Mouse (Mus musculus) heart, embryonic 13.5 days (tissue): ENCODE results near the gene Adgrl1. TPM values are rescaled to one million over a fixed set of nuclear protein-coding genes. Genes with fewer than 3 reads are reported as not detected.
A peak's percentile ranks its signal among the peaks of the same experiment; 100 is the strongest.
"Not testable (repeated sequence)": the region's sequence is repeated elsewhere in the genome, so short reads cannot be mapped to it uniquely, and the experiment has no call there.

Experiments
- ATAC-seq: fragments of 200-750 bp; cut with Nextera tagmentation; 2 replicates; pipeline ENCODE4 v1.8.0; 2017; ENCODE audit warnings: moderate TSS enrichment; ENCODE audit not compliant: insufficient number of reproducible peaks, low FRiP score, low TSS enrichment; ENCODE audit errors: extremely low read depth
- H3K27ac ChIP-seq: fragments of 300-500 bp; sonication (generic); replicated peaks from 2 replicates; pipeline ENCODE4 v1.5.1; 2015; ENCODE audit warnings: moderate library complexity, mild to moderate bottlenecking, inconsistent platforms
- H3K27me3 ChIP-seq: fragments of 300-500 bp; sonication (generic); replicated peaks from 2 replicates; pipeline ENCODE4 v1.6.1; 2015; ENCODE audit warnings: mild to moderate bottlenecking, inconsistent platforms
- H3K36me3 ChIP-seq: fragments of 300-500 bp; sonication (generic); 2 replicates; pipeline ENCODE4 v1.6.1; 2015; ENCODE audit warnings: mild to moderate bottlenecking, inconsistent platforms
- H3K4me1 ChIP-seq: fragments of 300-500 bp; sonication (generic); 2 replicates; pipeline ENCODE4 v1.6.1; 2015; ENCODE audit warnings: inconsistent platforms
- H3K4me2 ChIP-seq: fragments of 300-500 bp; sonication (generic); 2 replicates; pipeline ENCODE4 v1.6.1; 2015; ENCODE audit warnings: inconsistent platforms, mild to moderate bottlenecking, moderate library complexity
- H3K4me3 ChIP-seq: fragments of 300-500 bp; sonication (generic); 2 replicates; pipeline ENCODE4 v1.5.1; 2015; ENCODE audit warnings: moderate library complexity, mild to moderate bottlenecking, inconsistent platforms
- H3K9ac ChIP-seq: fragments of 300-500 bp; sonication (generic); 2 replicates; pipeline ENCODE4 v1.6.1; 2015; ENCODE audit warnings: inconsistent platforms, mild to moderate bottlenecking, moderate library complexity
- H3K9me3 ChIP-seq: fragments of 300-500 bp; sonication (generic); 2 replicates; pipeline ENCODE4 v1.6.1; 2016; ENCODE audit warnings: inconsistent platforms
- WGBS: fragments of 180-500 bp; shearing (Covaris S2); methylation state at CpG from one replicate; pipeline ENCODE4 v1.1.7; 2015; ENCODE audit warnings: mixed read lengths; 5-methylcytosine and 5-hydroxymethylcytosine counted together
- polyA plus RNA-seq: library from polyadenylated mRNA; unstranded; fragments of >200 nt; fragmentation: Nextera tagmentation; extraction: Ambion mirVana; gene quantifications from 2 replicates; pipeline ENCODE4 v1.2.1, GENCODE M21; 2015

The Adgrl1 gene
- polyA plus RNA-seq, 1 experiment from 2014 or later, result 8.7 TPM

DNA sequence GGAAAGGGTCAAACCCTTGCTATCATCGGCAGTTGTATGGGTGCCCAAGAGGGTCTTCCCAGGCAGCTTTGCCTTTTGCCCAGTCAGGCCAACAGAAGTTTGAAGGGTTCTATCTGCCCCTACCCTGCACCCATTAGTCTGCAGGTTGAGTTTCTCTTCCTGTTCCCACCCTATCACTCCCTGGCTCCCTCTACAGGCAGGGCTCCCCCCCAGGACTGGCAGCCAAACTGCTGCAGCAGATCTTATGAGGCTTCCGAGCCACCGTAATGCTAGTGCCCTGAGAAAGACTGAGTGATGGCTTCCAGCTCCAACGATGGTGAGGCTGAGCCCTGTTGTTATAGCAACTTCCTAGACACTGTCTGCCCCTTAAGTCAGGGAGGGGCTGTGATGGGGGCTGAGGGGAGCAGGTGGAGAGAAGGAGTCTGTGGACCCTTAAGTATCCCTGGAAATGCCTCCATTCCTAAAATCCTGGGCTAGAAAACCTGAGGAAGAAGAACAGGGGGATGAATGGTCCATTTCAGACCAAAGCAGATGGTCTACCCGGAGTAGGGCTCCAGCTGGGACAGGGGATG, 77.0 kb downstream of the Adgrl1 start:
- WGBS, result 80% methylated on average over 5 of the region's 5 CpGs
- Histone ChIP-seq H3K27me3 (no peaks in the 10 kb centered on the region), H3K4me3 (no peak overlapping the region), H3K9ac (peak overlapping the region; percentile 69; the same call in 1 of the 2 replicates), H3K4me2 (peak overlapping the region; percentile 42), H3K9me3 (no peaks in the 10 kb centered on the region), H3K36me3 (peaks cover 27% of the 10 kb centered on the region), H3K4me1 (peaks cover 76% of the 10 kb centered on the region), H3K27ac (peak overlapping the region; percentile 95)
- ATAC-seq, result no peak

GRCm38 (mm10) chr8:83977646-83978045, 77.7 kb downstream of the Adgrl1 start:
- 38% methylated on average over 6 of the region's 6 CpGs for WGBS
- no peak for ATAC-seq
- H3K4me3 ChIP-seq, result peak overlapping the region; percentile 6; the same call in 1 of the 2 replicates
- peak overlapping the region; percentile 95 for H3K27ac ChIP-seq
- H3K4me2 ChIP-seq, result peak overlapping the region; percentile 42
- H3K9ac ChIP-seq, result peak overlapping the region; percentile 69
- H3K36me3 ChIP-seq, result peaks cover 35% of the 10 kb centered on the region
- H3K4me1 ChIP-seq, result peaks cover 73% of the 10 kb centered on the region
- H3K9me3 ChIP-seq, result no peaks in the 10 kb centered on the region
- H3K27me3 ChIP-seq, result no peaks in the 10 kb centered on the region

GRCm38 (mm10) chr8:83978200-83978599, 78.3 kb downstream of the Adgrl1 start:
- H3K4me3 ChIP-seq, result peak overlapping the region; percentile 6; the same call in 1 of the 2 replicates
- no peaks in the 10 kb centered on the region for H3K9me3 ChIP-seq
- H3K9ac ChIP-seq, result peak overlapping the region; percentile 69
- peak overlapping the region; percentile 42 for H3K4me2 ChIP-seq
- H3K36me3 ChIP-seq, result peaks cover 40% of the 10 kb centered on the region
- WGBS, result 62% methylated on average over 9 of the region's 9 CpGs
- peaks cover 73% of the 10 kb centered on the region for H3K4me1 ChIP-seq
- no peak for ATAC-seq
- no peaks in the 10 kb centered on the region for H3K27me3 ChIP-seq
- H3K27ac ChIP-seq, result peak overlapping the region; percentile 95

GRCm38 (mm10) chr8:83980250-83980649, 80.3 kb downstream of the Adgrl1 start:
- Histone ChIP-seq H3K9ac (peak overlapping the region; percentile 69), H3K9me3 (no peaks in the 10 kb centered on the region), H3K4me1 (peaks cover 56% of the 10 kb centered on the region), H3K27me3 (no peaks in the 10 kb centered on the region), H3K36me3 (peaks cover 59% of the 10 kb centered on the region), H3K27ac (peak overlapping the region; percentile 95), H3K4me2 (peak overlapping the region; percentile 35), H3K4me3 (no peak overlapping the region)
- ATAC-seq, result peak; percentile 77; the same call in 1 of the 2 replicates
- 35% methylated on average over 1 of the region's 1 CpGs for WGBS

DNA sequence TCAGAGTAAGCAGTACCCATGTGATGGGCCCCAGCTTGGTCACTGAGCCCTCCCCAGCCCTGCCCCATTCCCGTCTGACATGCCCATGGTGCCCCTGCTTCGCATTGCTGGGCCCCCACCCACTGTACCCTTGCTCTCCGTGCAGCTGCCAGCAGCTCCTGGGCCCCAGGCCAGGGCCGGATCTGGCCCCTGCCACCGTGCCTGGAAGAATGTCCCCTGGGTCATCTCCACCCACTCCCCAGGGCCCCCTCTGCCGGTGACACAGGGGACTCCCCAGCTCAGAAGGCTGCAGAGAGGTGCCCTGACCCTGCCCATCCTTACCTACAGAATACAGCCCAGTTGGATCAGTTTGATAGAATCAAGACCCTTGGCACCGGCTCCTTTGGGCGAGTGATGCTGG, 80.9 kb downstream of the Adgrl1 start:
- no peak for ATAC-seq
- H3K27ac ChIP-seq, result peak overlapping the region; percentile 95
- H3K4me3 ChIP-seq, result no peak overlapping the region
- peaks cover 65% of the 10 kb centered on the region for H3K36me3 ChIP-seq
- peak overlapping the region; percentile 64 for H3K9ac ChIP-seq
- 65% methylated on average over 8 of the region's 8 CpGs for WGBS
- H3K4me2 ChIP-seq, result peak overlapping the region; percentile 35; the same call in 1 of the 2 replicates
- no peaks in the 10 kb centered on the region for H3K27me3 ChIP-seq
- H3K4me1 ChIP-seq, result peaks cover 56% of the 10 kb centered on the region
- H3K9me3 ChIP-seq, result no peaks in the 10 kb centered on the region

GRCm38 (mm10) chr8:83981533-83981932, 81.6 kb downstream of the Adgrl1 start:
- Histone ChIP-seq H3K36me3 (peaks cover 72% of the 10 kb centered on the region), H3K27me3 (no peaks in the 10 kb centered on the region), H3K9me3 (no peaks in the 10 kb centered on the region), H3K4me1 (peaks cover 49% of the 10 kb centered on the region), H3K4me2 (no peak overlapping the region), H3K27ac (peak overlapping the region; percentile 95), H3K4me3 (no peak overlapping the region), H3K9ac (no peak overlapping the region)
- WGBS, result 89% methylated on average over 7 of the region's 7 CpGs
- no peak for ATAC-seq

DNA sequence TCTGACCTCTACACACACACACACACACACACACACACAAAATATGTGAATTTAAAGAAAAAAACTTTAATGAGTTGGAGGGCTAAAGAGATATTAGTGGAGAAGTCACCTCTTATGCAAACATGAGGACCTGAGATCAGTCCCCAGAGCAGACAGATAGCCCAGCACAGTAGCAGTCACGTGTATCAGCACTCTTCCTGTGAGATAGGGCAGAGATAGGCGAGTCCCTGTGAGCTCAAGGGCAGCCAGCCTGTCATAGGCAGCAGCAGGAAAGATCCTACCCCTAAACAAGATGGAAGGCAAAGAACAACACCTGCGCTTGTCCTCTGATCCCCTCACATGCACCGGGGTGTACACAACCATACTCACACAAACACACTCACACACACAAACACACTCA, 82.5 kb downstream of the Adgrl1 start:
- Histone ChIP-seq H3K4me3 (no peak overlapping the region), H3K27me3 (no peaks in the 10 kb centered on the region), H3K4me1 (peaks cover 40% of the 10 kb centered on the region), H3K36me3 (peaks cover 81% of the 10 kb centered on the region), H3K9ac (no peak overlapping the region), H3K27ac (no peak overlapping the region), H3K4me2 (no peak overlapping the region), H3K9me3 (no peaks in the 10 kb centered on the region)
- WGBS, result 68% methylated on average over 4 of the region's 4 CpGs
- ATAC-seq, result no peak

DNA sequence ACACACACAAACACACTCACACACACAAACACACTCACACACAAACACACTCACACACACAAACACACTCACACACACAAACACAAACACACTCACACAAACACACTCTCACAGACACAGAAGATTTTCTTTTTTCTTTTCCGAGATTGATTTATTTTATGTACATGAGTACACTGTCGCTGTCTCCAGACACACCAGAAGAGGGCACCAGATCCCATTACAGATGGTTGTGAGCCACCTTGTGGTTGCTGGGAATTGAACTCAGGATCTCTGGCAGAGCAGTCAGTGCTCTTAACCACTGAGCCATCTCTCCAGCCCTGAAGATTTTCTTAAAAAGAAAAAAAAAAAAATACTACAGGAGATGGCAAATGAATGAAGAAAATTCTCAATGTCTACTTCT, 83.3 kb downstream of the Adgrl1 start:
- H3K9ac ChIP-seq, H3K4me3 ChIP-seq, ATAC-seq, H3K27me3 ChIP-seq, H3K4me2 ChIP-seq, H3K27ac ChIP-seq, H3K9me3 ChIP-seq: not testable (repeated sequence)
- H3K4me1 ChIP-seq, result peaks cover 32% of the 10 kb centered on the region
- WGBS, result 97% methylated on average over 2 of the region's 2 CpGs
- H3K36me3 ChIP-seq, result peaks cover 84% of the 10 kb centered on the region

DNA sequence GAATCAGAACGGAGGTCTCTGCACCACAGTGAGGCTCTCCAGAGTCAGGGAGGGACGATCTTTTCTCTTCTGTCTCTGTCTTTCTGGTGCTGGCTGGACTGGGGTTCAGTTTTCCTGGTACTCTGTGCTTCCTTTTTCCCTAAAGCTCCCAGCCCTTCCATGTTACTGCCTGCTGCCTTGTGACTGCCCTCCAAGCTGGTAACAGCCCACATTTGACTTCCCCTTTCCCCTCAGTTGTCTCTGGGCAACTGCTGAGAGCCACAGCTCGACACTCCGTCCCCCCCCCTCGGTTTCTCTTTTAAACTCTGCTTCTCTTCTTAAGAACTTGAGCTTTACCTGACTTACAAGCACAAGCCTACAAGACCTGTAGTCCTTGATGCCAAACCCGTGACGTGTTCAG, 89.3 kb downstream of the Adgrl1 start:
- ATAC-seq, result no peak
- H3K9me3 ChIP-seq, result no peaks in the 10 kb centered on the region
- WGBS, result 82% methylated on average over 7 of the region's 7 CpGs

DNA sequence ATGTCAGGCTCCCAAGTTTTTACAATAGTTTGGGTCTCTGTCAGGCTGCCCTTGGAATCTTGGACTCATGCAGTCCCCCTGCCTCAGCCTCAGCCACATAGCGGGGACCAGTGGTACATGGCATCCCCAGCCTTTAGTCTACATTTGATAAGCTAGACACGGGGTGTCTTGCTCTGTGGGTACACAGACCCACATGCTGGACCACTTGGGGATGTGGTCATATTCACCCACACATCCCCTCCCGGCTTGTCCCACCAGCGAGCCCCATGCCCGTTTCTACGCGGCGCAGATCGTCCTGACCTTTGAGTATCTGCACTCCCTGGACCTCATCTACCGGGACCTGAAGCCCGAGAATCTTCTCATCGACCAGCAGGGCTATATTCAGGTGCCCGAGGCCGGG, 90.3 kb downstream of the Adgrl1 start:
- ATAC-seq, result no peak
- no peak overlapping the region for H3K9ac ChIP-seq
- no peak overlapping the region for H3K4me3 ChIP-seq
- 90% methylated on average over 14 of the region's 14 CpGs for WGBS
- H3K27me3 ChIP-seq, result no peaks in the 10 kb centered on the region
- H3K36me3 ChIP-seq, result peaks cover 99% of the 10 kb centered on the region
- H3K4me2 ChIP-seq, result no peak overlapping the region
- no peak overlapping the region for H3K27ac ChIP-seq
- no peaks in the 10 kb centered on the region for H3K9me3 ChIP-seq
- H3K4me1 ChIP-seq, result no peaks in the 10 kb centered on the region

More for the DNA sequence above, 89.3 kb downstream of the Adgrl1 start:
- peaks cover 99% of the 10 kb centered on the region for H3K36me3 ChIP-seq
- H3K4me2 ChIP-seq, result no peak overlapping the region
- H3K27ac ChIP-seq, result no peak overlapping the region
- H3K4me3 ChIP-seq, result no peak overlapping the region
- no peaks in the 10 kb centered on the region for H3K4me1 ChIP-seq
- no peak overlapping the region for H3K9ac ChIP-seq
- no peaks in the 10 kb centered on the region for H3K27me3 ChIP-seq
